Mouse (Mus musculus): Measurements from ENCODE around the gene Tspan17.

Gene Tspan17

DNA sequence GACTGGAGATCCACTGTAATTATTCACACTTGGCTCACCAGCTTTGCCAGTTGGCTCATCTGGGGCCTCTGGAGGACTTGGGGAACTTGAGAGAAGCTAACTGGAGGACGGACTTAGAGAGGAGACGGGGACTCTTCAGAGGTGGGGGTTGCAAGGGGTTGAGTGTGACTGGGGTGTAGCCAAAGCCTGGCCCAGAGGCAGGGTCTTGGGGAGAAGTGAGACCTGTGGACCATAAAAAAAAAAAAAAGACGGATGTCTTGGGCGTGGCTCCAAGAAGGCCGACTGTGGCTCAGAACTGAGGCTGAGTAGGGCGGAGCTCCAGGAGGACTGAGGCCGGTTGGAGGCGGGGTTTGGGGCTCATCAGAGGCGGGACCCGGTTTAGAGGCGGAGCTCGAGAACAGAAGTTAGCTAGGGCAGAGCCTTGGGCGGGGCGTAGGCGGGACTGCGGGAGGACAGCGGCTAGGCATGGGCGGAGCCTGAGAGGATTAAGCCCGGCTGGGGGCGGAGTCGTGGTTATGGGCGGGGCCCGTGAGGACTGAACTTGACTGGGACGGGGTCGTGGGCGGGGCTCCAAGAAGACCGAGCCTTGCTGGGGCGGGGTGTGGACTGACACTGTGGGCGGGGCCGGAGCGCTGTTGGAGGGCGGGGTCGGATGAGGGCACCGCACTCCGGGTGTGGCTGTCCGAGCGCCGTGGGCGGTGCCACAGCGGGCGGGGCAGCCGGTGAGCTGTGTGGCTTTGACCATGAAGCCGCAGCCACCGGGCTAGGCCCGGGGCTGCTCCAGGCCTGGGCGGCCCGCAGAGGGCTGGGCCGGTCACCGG lies at the start of gene Tspan17:
Gene Tspan17, plus strand, starts transcription at position 638 of the 821 bp plus-strand sequence.
- CTCF ChIA-PET, result no interaction called here

DNA sequence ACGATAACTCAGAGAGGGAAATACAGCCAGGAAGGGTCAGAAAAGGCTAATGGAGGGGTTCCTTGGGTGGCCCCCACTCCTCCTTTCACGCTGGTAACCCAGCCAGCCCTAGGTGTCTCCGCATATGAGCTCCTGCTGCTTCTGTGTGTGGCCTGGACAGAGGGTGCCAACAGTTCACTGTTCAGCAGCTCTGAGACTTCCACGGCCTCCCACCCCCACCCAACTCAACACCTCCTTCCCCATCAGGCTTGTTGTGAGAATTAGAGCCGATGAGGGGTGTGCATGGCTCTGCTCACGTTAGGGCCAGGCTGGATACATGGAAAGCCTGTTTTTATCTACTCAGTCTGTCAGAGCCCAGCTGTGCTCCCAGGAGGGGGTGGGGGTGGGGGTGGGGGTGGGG lies 43.1 kb upstream of the Tspan17 start:
- CTCF ChIA-PET, result no interaction called here

- CTCF ChIA-PET, result interaction anchor here (0.6 kb wide), 1 partner anchor 188 kb away, joined by 8 read pairs; no protein-coding TSS in a partner anchor
Measured at GRCm38 (mm10) chr13:54746896-54747295, 42.3 kb upstream of the Tspan17 start.

GRCm38 (mm10) chr13:54748190-54748589 lies 41.0 kb upstream of the Tspan17 start:
- CTCF ChIA-PET, result no interaction called here

GRCm38 (mm10) chr13:54748721-54749060 lies 40.5 kb upstream of the Tspan17 start:
- CTCF ChIA-PET, result no interaction called here

DNA sequence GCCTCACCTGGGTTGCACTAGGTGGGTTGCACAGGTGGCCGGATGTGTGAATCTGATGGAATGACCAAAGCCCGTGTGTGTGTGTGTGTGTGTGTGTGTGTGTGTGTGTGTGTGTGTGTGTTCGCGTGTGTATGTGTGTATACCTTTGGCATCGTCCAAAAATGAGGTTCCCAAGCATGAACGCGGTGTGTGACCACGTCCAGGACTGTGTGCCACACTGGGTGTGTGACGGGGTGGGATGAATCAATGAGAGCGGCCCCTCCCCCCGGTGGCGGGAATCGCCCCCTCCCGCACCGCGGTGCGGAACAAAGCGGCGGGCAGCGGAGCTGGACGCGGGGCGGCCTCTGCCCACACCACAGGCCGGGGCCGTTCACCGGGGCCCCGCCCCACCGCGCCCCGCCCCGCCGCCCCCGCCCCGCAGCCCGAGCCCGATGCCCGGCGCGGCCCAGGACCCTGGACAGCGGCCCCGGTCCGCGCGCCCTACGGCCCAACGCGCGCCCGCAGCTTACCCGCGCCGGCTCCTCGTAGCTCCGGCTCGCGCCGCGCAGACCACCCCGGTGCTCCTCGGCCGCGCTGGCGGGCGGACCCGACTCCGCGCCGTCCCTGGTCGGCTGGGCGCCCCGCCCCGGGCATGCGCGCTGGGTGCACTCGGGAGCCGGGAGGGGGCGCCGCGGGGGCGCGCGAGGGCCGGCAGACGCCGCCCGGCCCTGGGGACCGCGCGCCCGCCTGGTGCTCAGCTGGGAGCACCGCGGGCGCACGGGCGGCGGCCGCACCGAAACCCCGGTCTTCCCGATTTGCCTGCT lies 39.9 kb upstream of the Tspan17 start:
- CTCF ChIA-PET, result no interaction called here

- CTCF ChIA-PET, result no interaction called here
Measured at GRCm38 (mm10) chr13:54749864-54750411, 39.2 kb upstream of the Tspan17 start, which contains the start of gene Gprin1. Gene Gprin1 (minus strand): TSS chr13:54749874.

DNA sequence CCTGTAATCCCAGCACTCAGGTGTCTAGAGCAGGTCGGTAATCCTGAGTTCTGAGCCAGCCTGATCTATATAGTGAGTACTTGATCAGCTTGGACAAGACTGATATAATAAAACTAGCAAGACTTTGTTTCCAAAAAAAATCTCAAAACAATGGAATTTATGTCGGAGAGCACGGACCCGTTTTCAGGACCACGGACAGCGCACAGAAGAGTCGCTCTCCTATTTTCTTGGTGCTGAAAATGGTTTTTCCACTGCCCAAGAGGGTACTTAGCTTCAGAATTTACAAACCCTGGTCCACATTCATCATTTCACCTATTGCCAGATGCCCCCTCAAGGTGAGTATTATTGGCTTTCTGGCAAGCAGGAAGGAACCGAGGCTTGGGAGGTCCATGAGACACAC lies 38.5 kb upstream of the Tspan17 start:
- CTCF ChIA-PET, result no interaction called here

DNA sequence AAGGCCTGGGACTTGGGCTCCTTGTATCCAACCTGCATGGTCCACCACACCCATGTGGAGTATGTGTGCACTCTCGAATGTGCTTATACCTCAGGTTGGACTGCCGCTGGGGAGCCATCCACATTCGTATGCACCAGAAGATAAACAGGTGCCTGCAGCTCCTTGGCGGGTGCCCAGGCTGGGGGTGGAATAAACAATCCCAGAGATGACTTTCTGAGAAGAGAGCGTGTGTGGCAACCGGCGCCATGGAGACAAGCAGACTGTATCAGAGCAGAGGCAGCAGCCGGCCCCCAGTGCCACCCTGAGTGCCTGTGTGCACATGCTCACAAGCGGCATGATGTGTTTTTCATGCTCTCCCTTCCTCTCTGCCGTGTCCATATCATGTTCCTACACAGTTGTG lies 36.5 kb upstream of the Tspan17 start:
- CTCF ChIA-PET, result no interaction called here

DNA sequence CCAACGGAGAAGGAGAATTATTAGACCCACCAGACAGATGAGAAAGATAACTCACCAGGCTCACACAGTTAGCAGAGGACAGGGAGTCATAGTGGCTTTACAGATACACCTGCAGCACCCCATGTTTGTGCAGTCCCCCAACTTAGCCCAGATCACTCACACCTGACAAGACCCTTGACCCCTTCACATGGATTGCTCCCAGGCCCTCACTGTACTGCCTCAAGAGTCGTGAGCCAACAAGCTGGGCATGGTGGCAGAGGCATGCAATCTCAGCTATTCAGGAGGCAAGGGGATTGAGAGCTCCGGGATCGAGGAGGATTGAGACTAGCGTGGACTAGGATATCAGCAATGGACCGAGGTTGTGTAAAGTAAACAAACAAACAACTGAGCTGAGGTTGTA lies 35.4 kb upstream of the Tspan17 start:
- CTCF ChIA-PET, result no interaction called here

- CTCF ChIA-PET, result no interaction called here
Measured at GRCm38 (mm10) chr13:54754169-54755080, 34.8 kb upstream of the Tspan17 start.

GRCm38 (mm10) chr13:54755201-54755830 lies 33.9 kb upstream of the Tspan17 start:
- CTCF ChIA-PET, result no interaction called here

GRCm38 (mm10) chr13:54756156-54756712 lies 32.9 kb upstream of the Tspan17 start:
- CTCF ChIA-PET, result interaction anchor here (0.9 kb wide), 1 partner anchor 13 kb away, joined by 3 read pairs; no protein-coding TSS in a partner anchor

DNA sequence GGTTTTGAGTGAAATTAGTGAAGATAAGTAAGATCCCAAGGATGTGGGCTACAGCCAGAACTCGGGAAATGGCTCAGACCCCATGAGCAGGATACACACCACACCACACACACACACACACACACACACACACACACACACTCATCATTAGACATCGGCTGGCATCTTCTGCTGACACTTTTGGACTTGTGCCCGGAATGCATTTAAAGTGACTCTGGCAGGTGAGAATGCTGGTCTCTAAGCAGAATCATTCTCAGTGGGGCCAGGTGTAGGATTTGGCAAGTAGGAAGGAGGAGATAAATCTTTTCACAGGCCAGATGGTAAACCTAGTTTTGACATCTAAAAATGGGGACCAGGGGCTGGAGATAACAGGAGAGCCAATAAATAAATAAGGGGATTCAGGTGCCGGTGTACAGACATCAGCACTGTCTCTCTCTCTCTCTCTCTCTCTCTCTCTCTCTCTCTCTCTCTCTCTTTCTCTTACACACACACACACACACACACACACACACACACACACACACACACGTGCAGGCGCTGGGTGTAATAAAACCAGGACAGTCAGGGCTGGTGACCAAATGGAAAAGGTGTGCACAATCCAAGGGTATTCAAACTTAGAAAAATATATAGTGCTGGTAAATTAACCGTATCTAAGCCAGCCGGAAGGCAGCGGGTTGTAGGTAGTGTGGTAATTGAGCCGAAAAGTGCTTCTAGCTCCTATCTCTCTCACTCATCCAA lies 31.9 kb upstream of the Tspan17 start:
- CTCF ChIA-PET, result interaction anchor here (0.9 kb wide), 1 partner anchor 12 kb away, joined by 3 read pairs; no protein-coding TSS in a partner anchor

- CTCF ChIA-PET, result no interaction called here
Measured at GRCm38 (mm10) chr13:54758045-54758755, 31.0 kb upstream of the Tspan17 start.

DNA sequence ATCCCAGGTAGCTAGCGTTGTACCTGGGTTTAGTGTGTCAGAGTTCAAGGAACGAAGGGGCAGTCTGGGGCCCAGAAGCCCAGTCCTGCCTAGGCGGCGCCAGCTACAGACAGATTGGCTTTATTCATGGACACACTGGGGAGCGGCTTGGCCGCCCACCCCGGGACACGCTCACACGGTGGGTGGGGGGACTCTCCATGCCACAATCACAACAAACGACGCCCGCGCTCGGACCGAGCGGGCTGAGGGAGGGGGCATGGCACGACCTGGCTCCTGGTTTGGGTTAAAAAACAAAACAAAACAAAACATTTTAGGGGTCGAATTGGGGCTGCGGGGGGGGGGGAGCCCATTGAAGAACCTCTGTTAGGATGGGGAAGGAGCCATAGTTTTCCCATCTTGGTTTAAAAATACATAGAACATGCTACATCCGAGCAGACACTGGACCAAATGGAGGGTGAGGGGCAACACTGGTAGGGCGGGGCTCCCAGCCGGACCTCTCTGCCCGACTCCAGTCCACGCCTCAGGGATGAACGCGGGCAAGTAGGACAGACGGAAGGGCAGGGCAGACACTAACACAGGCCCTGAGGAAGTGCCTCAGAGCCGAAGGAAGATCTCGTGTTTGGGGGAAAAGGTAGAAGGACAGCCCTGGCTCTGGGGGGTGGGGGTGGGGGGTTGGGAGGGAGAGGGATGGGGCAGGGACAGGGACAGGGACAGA lies 30.3 kb upstream of the Tspan17 start:
- CTCF ChIA-PET, result no interaction called here

DNA sequence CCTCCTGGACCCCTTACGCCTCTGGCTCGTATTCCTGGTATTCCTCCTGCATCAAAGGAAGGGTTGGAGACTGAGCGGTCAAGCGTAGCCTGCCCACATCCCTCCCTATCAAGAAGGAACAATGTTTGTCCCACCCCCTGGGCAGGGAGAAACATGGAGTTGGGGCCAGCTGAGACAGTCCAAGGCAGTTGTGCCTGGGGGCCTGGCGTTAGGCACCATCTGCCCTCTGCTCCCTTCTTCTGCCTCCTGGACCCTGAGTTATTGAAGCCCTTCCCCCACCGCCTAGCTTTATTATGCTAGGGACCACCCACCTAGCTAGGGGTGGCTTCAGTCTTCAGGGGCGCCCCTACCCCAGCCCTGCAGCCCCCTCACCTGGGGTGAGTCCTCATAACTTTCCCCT lies 29.7 kb upstream of the Tspan17 start:
- CTCF ChIA-PET, result no interaction called here

- CTCF ChIA-PET, result no interaction called here
Measured at GRCm38 (mm10) chr13:54760164-54760795, 28.9 kb upstream of the Tspan17 start.
